Mouse (Mus musculus) left cerebral cortex, postnatal 25 days (tissue): ENCODE results near the gene Foxp4. TPM values are rescaled to one million over a fixed set of nuclear protein-coding genes. Genes with fewer than 3 reads are reported as not detected.

ENCODE experiments used
- DNase-seq, 2 experiments: peaks; one replicate each; pipeline ENCODE4 v3.0.0; 2022; ENCODE audit warnings: low spot score in 2 of 2, mixed read lengths in 1 of 2
- intact Hi-C: fragments of 180-260 bp; cut with DNase I; formaldehyde crosslinking; loops from one replicate; pipeline ENCODE4 v1.15.1; 2025
- total RNA-seq, 2 experiments: library from RNA; stranded (reverse); gene quantifications; 2 replicates each; pipeline ENCODE4 v1.2.3; 2021

Foxp4 gene
- total RNA-seq: 10 to 100 TPM; 41.3 to 42.7 TPM

DNA sequence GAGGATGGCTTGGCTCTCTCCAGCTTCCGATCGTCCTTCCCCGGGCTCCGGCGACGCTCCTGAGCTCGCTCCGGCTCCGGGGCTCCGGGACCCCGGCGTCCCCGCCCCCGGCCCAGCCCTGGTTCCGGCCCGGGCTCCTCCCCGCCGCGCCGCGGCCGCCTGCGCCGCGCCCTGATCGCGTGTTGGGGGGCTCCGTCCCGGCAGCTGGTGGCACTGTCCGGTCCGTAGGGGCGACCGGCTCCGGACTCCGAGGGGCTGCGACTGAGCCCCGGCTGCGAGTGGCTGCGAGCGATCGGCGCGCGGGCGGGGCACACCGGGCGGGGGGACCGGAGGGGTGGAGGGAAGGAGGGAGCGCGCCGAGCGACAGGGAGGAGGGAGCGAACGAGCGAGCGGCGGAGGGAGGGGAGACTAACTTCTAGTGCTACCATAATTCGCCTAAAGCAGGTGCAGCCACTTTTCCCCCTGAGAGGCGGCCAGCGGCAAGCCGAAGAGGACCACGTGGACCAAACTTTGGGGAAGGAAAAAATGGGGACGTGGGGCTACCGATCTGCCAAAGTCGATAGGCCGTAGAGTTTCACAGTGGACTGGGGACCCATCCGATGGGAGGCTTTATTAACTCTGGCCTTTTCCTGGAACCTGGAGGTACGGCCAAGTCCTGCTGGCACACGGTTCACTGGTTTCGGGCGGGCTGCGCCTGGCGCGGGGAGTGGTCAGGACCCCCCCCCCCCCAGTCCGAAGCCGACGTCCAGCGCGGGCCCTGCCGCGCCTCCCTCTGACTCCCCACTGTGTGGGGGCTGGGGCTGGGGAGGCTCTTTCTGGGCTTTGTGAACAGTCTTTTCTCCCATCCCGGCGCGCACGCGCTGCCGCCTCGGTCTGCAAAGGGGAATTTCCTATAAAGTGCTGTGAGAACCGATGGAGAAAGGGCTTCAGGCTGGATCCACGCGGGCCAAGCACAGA lies at the start of gene Foxp4:
Foxp4 (minus strand) TSS at position 263 of the 957 bp plus-strand sequence.
- DNase-seq: peak; percentile 67 to 75
- intact Hi-C loops: loop anchor here (1.0 to 2.0 kb wide), 2 partner anchors 52 to 118 kb away; no protein-coding TSS in a partner anchor

DNA sequence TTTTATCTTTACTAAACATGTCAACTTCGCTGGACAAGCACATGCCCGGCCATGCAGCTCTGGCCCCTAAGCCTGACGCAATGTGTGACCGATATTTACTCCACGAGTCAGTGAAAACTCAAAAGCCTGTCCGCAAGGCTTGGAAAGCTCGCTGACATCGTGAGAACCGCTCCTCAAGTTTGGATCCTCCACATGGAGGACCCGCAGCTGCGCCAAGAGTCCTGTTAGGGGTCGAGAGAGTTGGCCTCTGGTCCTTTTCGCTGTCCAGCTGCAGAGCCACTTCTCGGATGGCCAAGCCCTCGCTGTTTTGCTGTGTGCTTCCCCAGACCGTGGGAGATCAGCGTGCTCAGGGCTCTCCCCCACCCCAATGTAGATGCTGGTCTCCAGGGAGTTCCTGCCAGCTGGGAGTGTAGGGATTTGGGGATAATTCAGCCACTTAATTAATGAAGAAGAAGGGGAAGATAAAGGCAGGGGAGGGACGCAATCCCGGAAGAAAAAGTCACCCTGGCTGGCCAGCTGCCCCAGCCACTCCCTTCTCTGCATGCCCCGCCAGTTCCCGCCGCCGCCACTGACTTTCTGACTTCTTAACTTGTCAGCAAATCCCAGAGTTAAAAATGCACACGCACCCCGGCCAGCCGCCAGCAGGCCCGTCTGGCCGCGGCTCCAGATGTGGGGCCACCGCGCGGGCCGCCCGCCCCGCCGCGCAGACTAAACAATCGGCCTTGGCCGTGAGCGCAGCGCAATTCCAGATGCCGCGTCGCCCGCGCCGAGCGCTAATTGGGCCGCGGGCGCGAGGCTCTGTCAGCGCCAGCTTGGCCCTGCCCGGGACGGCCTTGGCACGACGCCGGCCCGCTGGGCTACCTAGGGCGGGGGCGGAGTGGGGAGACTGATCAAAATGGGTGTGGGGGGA lies 49.4 kb upstream of the Foxp4 start:
- intact Hi-C loops: no loop called here
- peak; percentile 9 to 19 for DNase-seq

DNA sequence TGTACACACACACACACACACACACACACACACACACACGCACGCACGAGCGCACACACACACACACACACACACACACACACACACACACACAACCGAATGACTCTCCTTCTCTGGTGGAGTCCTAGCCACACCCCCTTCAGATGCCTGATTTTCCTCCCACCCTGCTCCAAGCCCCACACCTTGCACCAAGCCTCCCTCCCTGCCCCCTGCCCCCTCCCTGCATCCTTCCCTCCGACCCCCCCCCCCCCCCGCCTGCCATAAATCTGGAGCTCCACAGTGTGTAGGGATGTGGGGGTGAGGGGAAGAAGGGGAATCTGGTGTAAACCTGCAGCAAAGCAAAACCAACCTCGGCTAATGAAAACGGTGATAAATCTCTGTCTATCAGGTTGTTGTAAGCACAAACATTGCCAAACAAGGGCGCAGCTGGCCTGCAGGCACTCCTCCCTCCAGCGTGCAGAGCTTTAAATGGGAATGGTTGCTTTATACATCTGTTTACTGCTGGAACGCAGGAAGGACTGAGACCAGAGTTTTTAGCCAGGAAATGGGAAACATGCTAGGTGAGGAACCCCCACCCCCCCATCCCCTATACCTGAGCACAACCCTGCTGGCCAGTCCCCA lies 41.5 kb upstream of the Foxp4 start:
- intact Hi-C loops: no loop called here
- DNase-seq: no peak

DNA sequence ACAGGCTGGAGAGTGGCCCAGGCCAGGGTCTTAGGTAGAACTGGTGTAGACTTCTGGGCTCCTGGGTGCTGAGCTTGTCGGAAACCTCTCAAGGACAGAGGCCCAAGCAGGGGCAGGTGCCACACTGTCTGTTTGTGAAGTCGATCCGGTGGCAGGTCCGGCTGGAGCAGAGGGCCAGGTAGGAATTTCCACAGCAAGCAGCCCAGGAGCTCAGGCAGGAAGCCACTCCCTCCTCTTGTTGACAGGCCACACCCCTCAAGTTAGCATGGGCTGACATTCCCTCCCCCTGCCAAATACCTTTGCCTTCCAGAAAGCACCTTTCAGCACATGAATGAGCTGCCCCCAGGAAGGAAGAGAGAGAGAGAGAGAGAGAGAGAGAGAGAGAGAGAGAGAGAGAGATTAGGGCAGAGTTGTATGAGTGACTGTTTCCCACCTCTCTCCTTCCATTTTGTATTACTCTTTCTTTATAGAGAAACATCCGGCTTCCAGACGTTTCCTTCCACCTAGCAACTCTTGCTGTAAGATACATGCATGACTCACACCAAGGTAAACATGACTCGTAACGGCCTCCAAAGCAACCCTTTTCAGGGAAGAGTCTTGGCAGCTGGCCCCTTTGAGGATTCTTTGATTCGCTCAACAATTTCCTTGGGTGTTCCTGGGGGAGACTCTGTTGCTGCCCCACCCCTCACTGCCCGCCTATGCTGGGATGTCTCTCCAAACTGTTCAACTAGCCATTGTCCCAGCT lies 33.8 kb upstream of the Foxp4 start:
- no peak for DNase-seq
- intact Hi-C loops: no loop called here

DNA sequence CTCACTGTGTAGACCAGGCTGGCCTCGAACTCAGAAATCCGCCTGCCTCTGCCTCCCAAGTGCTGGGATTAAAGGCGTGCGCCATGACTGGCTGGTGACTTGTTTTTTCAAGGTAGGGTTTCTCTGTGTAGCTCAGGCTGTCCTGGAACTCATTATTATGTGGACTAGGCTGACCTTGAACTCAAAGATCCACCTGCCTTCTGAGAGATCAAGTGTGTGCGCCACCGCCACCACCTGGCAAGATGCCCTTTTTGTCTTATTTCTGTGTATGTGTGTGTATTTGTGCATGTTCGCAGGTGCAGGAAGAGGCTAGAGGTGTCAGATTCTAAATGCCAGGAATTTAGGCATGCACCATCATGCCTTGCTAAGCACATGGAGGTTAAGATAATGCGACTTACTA lies 32.0 kb upstream of the Foxp4 start:
- intact Hi-C loops: no loop called here
- no peak for DNase-seq

DNA sequence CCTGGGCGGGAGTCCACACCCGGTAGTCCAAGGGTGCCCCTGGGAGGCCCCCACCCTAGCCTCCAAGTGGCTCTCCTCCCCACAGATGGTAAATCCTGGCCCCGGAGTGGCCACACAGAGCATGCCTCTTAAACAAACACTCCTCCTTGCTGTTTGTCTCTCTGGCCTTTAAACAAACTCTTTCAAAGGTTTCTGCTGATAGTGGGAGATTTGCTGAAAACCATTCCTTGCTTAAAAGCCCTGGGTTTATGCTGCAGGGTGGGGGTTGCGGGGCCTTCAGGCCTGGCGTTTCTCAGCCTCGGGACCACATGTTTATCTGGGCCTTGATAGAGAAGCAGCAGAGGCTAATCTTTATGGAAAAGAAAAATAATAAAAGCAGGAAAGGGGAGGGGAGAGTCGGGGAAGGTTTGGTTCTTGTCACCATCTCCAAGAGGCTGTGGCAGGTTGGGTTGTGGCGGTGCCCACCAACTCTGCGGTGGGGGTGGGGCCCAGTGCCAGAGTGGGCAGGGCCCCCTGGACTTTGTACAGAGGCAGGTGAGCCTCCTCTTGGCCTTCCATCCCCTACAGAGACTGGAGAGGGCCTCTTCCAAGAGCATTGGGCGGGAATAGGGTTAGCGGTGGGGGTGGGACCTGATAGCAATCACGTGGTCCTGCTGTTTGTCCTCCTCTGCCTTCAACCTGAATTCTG lies 30.8 kb upstream of the Foxp4 start:
- intact Hi-C loops: no loop called here
- DNase-seq: no peak

DNA sequence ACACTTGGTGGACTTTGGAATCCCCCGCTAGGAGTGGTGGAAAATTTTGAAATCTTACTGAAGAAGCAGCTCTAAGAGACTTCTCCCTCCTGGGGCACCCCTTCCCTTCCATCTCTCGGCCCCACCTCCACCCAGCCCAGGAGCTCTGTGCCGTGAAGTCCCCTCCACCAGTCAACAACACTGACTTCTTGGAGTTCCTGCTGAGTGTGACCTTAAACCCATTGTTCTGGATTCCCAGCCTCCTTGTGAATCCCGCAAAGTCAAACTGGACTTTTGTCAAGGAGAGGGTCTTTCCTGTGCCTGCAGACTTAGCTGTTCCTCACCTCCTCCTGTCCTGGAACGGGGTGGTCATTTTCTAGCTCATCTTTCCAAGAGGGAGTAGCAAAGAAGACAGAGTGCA lies 28.8 kb upstream of the Foxp4 start:
- DNase-seq: no peak
- intact Hi-C loops: no loop called here

DNA sequence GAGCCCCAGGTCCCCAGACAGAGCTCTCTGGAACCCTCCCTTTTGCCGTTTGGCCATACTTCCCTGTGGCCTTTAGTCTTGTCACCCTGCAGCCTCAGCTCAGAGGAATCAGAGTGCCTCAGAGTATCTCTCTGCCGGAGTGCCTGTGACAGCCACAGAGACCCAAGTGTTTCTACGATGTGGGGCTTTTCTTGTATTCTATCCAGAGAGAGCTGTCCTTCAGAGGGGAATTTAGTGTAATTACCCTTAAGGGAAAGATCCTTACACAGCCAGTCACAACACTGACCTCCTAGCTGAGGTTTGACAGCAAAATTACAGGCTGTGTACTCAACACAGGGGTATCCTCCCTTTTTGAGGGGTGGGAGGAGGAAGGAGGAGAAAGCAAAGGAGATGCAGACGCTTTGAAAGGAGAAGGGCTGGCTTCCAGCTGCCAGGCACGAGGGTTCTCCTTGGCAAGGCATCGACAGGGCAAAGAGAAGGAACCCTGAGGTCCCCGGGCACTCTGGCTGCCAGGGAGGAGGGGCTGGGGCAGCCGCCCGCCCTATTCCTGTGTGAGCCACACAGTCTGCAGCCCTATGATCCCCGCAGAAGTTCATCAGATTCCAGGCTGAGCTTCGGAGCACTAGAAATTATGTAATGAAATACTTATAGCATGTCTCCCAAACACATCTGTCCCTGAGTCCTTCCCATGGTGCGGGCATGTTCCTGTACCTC lies 28.1 kb upstream of the Foxp4 start:
- intact Hi-C loops: no loop called here
- peak in 1 of 2 experiments; percentile 6 for DNase-seq

DNA sequence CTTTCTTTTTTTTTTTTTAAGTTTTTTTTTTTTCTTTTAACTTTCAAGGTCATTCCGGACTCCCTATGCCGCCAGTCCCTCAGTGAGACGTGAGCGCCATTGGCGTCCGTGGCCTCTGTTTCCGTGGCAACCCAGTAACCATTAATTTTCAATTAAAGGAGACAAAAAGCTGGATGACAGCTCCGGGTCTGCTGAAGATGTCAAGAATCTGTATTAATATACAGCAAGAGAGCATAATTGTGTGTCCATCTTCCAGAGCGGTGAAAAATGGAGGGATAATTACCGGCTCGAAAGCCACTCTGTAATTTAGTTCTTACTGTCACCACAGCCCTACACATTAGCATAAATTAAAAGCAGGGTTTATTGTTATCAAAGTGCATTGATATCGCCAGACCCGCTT lies 27.0 kb upstream of the Foxp4 start:
- intact Hi-C loops: no loop called here
- no peak for DNase-seq

DNA sequence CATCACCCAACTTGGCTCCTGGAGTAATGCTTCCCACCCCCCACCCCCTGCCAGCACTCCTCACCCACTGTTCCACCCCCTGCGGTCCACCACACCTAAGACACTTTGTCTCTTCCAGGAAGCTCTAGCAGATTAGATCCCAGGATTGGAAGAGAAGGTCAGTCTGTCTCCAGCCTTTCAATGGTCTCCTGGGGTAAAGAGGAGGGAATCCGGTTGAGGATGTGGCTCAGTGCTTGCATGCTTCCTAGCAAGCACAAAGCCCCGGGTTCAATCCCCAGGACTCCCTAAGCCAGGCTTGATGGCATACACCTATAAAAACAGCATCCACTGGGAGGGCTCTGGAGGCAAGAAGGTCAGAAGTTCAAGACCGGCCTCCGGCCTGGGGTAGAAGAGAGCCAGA lies 26.4 kb upstream of the Foxp4 start:
- DNase-seq: no peak
- intact Hi-C loops: no loop called here

DNA sequence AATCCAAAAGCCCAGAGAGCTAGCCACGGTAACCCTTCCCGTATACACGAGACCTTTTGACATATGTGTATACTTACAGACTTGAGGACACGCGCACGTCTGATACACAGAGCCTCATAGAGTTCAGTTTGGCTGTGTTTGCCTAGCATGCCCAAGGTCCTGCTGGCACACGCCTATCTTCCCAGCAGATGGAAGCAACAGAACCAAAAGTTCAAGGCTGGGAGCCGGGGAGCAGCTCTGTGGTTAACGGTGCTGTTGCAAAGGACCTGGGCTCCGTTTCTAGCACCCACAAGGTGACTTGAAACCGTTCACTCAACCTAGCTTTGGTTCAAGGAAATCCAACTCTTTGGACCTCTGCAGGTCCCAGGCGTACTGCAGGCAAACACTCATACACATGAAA lies 25.0 kb upstream of the Foxp4 start:
- DNase-seq: no peak
- intact Hi-C loops: no loop called here

DNA sequence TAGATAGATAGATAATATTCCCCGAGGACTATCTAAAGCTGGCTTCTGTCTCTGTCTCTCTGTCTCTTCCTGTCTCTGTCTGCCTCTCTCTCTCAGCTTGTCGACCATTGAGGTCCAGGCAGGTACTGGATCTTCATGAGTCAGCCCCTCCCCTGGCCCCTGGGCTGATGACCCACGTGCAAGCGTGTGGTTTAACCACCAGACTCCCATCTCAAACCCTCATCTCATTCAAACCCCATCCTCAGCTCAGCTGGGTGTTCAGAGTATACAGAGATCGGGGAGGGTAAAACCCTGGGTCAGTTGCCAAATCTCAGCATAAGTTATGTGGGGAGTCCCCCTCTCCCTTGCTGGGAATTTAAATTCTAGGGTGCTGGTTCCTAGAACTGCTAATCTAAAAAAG lies 24.3 kb upstream of the Foxp4 start:
- intact Hi-C loops: no loop called here
- no peak for DNase-seq

DNA sequence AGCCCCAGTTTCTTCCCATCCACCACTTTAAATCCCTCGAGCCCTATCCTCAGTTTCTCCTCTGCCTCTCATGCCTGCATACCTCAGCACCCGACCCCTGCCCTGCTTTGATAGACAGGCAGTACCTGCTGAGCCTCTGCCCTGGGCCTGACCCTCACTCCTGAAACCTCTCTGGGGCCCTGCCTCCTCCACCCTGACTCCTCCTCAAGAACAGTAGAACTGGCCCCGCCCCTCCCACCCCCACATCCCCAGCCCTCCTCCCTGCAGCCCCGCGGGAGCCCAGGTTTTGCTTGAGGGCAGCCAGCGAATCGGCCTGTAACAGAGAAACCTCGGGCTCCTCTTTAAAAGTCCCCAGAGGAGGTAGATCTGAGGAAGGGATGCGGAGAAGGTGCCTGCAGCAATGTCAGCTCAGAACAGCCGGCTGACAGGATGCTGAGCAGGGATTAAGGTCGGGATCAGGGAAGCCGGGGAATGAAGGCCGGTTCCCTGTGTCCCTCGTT lies 22.5 kb upstream of the Foxp4 start:
- no peak for DNase-seq
- intact Hi-C loops: no loop called here

DNA sequence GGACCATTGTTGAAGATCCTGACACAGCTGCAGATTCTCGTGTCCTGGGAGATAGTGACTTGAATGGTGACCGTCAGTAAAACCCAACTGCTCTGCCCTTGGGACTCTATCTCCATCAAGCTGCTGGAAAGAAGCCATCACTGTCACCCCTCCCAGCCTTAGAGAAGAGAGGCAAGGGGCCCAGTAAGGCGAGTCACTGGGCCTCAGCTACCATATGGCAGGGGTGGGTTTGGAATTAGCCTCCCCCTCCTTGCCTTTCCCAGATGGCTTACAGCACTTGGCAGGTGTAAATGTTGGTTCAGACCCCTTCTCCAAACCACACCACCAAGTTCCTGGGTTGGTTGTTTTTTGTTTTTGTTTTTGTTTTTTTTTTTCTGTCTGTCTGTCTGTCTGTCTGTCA lies 21.7 kb upstream of the Foxp4 start:
- DNase-seq: no peak
- intact Hi-C loops: no loop called here

DNA sequence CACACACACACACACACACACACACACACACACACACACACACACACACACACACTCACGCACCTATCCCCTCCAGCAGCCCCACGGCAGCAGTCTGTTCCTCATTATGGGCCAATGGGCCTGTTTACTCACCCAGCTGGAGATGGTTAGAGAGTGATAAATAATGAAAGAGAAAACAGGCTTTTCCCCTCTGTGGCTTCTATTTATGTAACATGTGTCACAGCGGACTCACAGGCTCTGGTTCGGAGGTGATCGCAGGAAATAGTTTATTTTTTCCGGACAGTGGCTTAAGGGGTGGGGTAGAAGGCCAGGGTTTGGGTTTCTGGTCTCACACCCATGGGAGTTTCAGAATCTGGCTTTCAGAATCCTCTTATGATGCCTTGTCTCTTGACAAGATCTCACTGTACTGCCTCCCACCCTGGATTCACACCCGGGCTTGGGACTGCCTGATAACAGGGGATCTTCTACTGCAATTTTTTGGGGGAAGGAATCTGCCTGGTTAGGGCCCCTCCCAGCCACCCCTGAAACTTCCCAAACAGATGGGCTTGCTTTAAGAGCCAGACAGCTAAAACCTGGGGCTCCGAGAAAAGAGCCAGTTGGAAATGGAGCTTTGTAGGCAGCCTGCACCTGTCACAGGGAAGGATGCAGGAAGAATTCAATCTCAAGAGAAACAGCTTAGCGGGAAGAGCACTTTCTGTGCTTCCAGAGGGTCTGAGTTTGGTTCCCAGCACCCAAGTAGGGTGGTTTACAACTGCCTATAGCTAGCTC lies 18.8 kb upstream of the Foxp4 start:
- intact Hi-C loops: no loop called here
- peak in 1 of 2 experiments; percentile 11 for DNase-seq

DNA sequence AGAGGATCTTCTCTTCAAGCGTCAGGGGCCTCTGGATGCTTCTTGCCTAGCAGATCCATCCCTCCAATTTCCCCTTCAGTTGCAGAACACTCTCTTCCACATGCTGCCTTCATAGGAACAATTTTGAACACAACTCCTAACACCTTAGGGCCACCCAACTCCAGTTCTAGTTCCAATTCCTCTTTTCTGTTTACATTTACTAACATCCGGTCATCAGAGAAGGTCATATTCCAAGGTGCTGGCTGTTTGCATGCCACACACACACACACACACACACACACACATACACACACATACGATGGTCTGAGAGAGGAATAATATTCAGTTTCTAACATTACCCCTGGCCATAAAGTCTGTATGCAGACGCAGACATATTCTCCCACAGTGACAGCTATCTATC lies 17.6 kb upstream of the Foxp4 start:
- intact Hi-C loops: no loop called here
- no peak for DNase-seq

DNA sequence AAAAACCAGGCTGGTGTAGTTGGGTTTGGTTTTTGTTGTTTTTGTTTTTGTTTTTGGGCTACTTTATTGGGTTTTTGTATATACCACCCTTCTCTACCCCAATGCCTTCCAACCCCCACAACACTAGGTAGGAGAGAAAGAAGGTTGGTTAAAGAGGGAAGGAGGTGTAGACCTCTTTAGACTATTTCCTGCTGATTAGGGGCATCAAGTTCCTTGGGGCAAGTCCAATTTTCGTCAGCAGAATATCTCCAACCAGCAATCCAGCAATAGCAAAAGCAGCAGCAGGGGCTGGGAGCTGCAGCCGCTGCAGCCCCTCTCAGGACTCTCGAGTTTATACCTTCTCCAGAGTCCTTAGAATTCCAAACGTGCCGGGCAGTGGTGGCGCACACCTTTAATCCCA lies 14.4 kb upstream of the Foxp4 start:
- intact Hi-C loops: no loop called here
- DNase-seq: no peak
